ENCODE assay signal across 8 mouse cellular contexts in genomic region chr9:47733780-47734451, GRCm38 (mm10).
A peak's percentile ranks its signal among the peaks of the same experiment; 100 is the strongest.
DNase-seq lines count a peak whose midpoint lies in the region; TF ChIP-seq lines count a peak whose summit lies in the region.

No protein-coding gene starts in this region.

- peak; percentile 24 to 61 for DNase-seq in heart, adult 9 months (ENCODE audit: low spot score in 2 of 2)
- DNase-seq in heart, postnatal 4 days, result no peak
- peak; percentile 26 for DNase-seq in thymus, adult 2 months
- DNase-seq in thymus, postnatal 4 days, result no peak
- DNase-seq in lung, adult 2 months, result peak; percentile 11
- DNase-seq in yolk sac, embryonic 10.5 days (ENCODE audit: low spot score), result no peak
- DNase-seq in midbrain, embryonic 10.5 days (ENCODE audit: low spot score), result no peak
- DNase-seq in cerebellum, postnatal 36 days, result no peak

- no peak for TF ChIP-seq POLR2A in thymus, adult 2 months (IDR thresholded peaks at IDR 0.05; ENCODE audit: control insufficient read depth, extremely low read depth, insufficient read depth, low read length, poor library complexity)
- no peak for TF ChIP-seq POLR2A in lung, adult 2 months (IDR thresholded peaks at IDR 0.05; ENCODE audit: borderline replicate concordance, extremely low read depth, low read depth, low read length)

- no peak overlapping the region for H3K4me3 ChIP-seq in thymus, adult 2 months (ENCODE audit: control insufficient read depth, insufficient read depth, low read length)
- no peak overlapping the region for H3K4me3 ChIP-seq in lung, adult 2 months (replicated peaks; ENCODE audit: extremely low read depth, low read depth, low read length)
- H3K4me3 ChIP-seq in midbrain, embryonic 10.5 days, result no peak overlapping the region

- H3K27ac ChIP-seq in thymus, adult 2 months (ENCODE audit: control insufficient read depth, insufficient read depth, low read length), result no peak overlapping the region
- H3K27ac ChIP-seq in midbrain, embryonic 10.5 days (replicated peaks), result no peak overlapping the region

- H3K27me3 ChIP-seq in thymus, adult 2 months (ENCODE audit: control insufficient read depth, insufficient read depth, low read length), result no peaks in the 10 kb centered on the region
- H3K27me3 ChIP-seq in midbrain, embryonic 10.5 days (ENCODE audit: low read depth, poor library complexity, severe bottlenecking), result no peaks in the 10 kb centered on the region

- peaks cover 3% of the 10 kb centered on the region for H3K4me1 ChIP-seq in thymus, adult 2 months (replicated peaks; ENCODE audit: control insufficient read depth, insufficient read depth, low read length)
- H3K4me1 ChIP-seq in lung, adult 2 months (ENCODE audit: control insufficient read depth, insufficient read depth, low read length), result no peaks in the 10 kb centered on the region
- H3K4me1 ChIP-seq in midbrain, embryonic 10.5 days, result peaks cover 19% of the 10 kb centered on the region

- no peaks in the 10 kb centered on the region for H3K36me3 ChIP-seq in thymus, adult 2 months (ENCODE audit: control insufficient read depth, insufficient read depth, low read length)
- no peaks in the 10 kb centered on the region for H3K36me3 ChIP-seq in midbrain, embryonic 10.5 days

- WGBS in thymus, adult 2 months, result 18% methylated on average over 13 of the region's 13 CpGs
- 66% methylated on average over 13 of the region's 13 CpGs for WGBS in lung, adult 2 months
- WGBS in midbrain, embryonic 10.5 days, result 94% methylated on average over 13 of the region's 13 CpGs

- TF ChIP-seq CTCF in thymus, adult 2 months (IDR thresholded peaks at IDR 0.05; ENCODE audit: borderline replicate concordance, control insufficient read depth, extremely low read depth, insufficient read depth, low read length, poor library complexity), result no peak
- no peak for TF ChIP-seq CTCF in lung, adult 2 months (IDR thresholded peaks at IDR 0.05; ENCODE audit: insufficient read depth, low read length)

- no peaks in the 10 kb centered on the region for H3K9me3 ChIP-seq in midbrain, embryonic 10.5 days (replicated peaks)

Comparison
In these comparisons a context has a peak if more than half of its experiments do, and no peak if none do; other contexts are left out.
1. DNase-seq: peak in heart, adult 9 months (2 of 2), thymus, adult 2 months (single experiment) and lung, adult 2 months (single experiment); none in heart, postnatal 4 days (single experiment), thymus, postnatal 4 days (single experiment), yolk sac, embryonic 10.5 days (single experiment), midbrain, embryonic 10.5 days (single experiment) and cerebellum, postnatal 36 days (0 of 2).